Mouse (Mus musculus) olfactory bulb, adult 2 months (tissue): ENCODE measurements around the gene Ccdc167. TPM values are rescaled to one million over a fixed set of nuclear protein-coding genes. Genes with fewer than 3 reads are reported as not detected.
A peak's percentile ranks its signal among the peaks of the same experiment; 100 is the strongest.

Experiments
- H3K27ac ChIP-seq: fragments of 200-500 bp; 2 replicates; pipeline ENCODE4 v1.5.1; 2012; ENCODE audit warnings: low read depth, low read length; ENCODE audit not compliant: insufficient read depth
- H3K4me1 ChIP-seq: fragments of 200-500 bp; 2 replicates; pipeline ENCODE4 v1.6.1; 2012; ENCODE audit warnings: low read length; ENCODE audit not compliant: control insufficient read depth, insufficient read depth
- H3K4me3 ChIP-seq: fragments of 200-500 bp; 2 replicates; pipeline ENCODE4 v1.5.1; 2012; ENCODE audit warnings: mild to moderate bottlenecking, low read depth, low read length, moderate library complexity; ENCODE audit not compliant: insufficient read depth
- CTCF ChIP-seq: fragments of 200-500 bp; IDR thresholded peaks from 2 replicates; pipeline ENCODE4 v1.5.1; 2012; ENCODE audit warnings: low read depth, mild to moderate bottlenecking, low read length, moderate library complexity; ENCODE audit not compliant: insufficient read depth
- POLR2A ChIP-seq: fragments of 200-500 bp; IDR thresholded peaks from 2 replicates; pipeline ENCODE4 v1.6.1; 2012; ENCODE audit warnings: mild to moderate bottlenecking, low read depth, low read length, moderate library complexity; ENCODE audit not compliant: insufficient read depth
- WGBS: fragments of 180-500 bp; shearing (Covaris S2); methylation state at CpG from one replicate; pipeline ENCODE4 v1.1.7; 2018; 5-methylcytosine and 5-hydroxymethylcytosine counted together
- polyA plus RNA-seq: library from polyadenylated mRNA; stranded (reverse); fragments of >200 nt; gene quantifications from 2 replicates; pipeline ENCODE4 v1.2.4, GENCODE M21; 2012; ENCODE audit warnings: low replicate concordance; ENCODE audit not compliant: missing spikeins, insufficient read depth, insufficient read length

The Ccdc167 gene
- not detected in 2 replicates for polyA plus RNA-seq

DNA sequence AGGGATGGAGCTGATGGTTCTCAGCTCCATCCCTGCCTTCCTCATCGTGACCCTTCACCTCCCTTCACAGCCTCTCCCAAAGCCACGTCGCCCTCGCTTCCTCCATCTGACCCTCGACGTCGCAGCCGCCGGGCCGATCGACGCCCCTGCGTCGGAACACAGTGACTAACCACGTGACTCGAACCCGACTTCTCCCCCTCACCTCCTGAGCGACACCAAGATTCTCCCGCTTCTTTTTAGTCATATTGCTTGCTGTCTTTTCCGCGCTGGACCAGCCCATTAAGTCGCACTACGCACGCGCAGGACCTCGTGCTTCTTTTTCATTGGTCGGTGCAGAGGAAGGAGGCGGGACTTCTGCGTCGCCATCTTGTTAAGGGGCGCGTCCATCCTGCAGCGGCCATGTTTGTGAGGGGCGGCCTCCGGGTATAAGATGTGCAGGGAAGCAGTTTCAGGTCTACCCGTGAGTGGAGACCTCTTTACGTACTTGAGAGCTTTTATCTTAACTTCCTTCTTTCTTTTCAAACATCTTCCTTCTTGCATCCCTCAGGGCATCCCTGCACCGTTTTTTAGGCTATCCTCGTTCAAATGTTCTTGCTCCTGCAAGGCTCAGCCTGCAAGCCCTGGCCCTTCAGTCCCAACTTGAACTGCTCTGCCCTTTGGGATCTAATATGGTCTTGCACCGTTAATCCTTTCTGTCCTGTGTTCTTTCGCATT lies at the start of gene Ccdc167:
TSS of gene Ccdc167 (minus strand) at position 313 of the 714 bp plus-strand sequence.
- peaks cover 6% of the 10 kb centered on the region for H3K4me1 ChIP-seq
- 5% methylated on average over 41 of the region's 41 CpGs for WGBS
- H3K27ac ChIP-seq = no peak within 1 kb of the TSS
- TF ChIP-seq CTCF (no peak), POLR2A (no peak)
- H3K4me3 ChIP-seq = peak within 1 kb of the TSS; percentile 69

- 93% methylated on average over 9 of the region's 9 CpGs for WGBS
- no peak overlapping the region for H3K27ac ChIP-seq
- TF ChIP-seq CTCF (no peak), POLR2A (no peak)
- H3K4me3 ChIP-seq = no peak overlapping the region
- H3K4me1 ChIP-seq = peaks cover 13% of the 10 kb centered on the region
Measured at GRCm38 (mm10) chr17:29765380-29765779, 48.5 kb upstream of the Ccdc167 start.

DNA sequence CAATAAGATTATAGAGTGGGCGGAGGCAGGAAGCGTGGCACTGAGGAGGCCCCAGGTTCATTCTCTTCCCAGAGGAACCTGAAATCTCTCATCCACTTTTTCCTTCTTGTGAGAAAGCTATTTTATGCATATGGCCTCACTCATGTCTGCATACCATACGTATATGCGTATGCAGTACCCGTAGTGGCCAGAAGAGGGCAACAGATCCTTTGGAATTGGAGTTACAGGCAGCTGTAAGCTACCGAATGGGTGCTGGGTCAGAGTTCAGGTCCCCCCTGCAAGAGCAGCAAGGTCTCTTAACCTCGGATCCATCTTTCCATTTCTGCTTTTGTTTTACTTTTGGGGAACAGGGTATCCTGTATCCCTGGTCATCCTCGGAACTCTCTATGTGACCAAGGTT lies 45.7 kb upstream of the Ccdc167 start:
- Histone ChIP-seq H3K27ac (no peak overlapping the region), H3K4me3 (no peak overlapping the region), H3K4me1 (peaks cover 16% of the 10 kb centered on the region)
- TF ChIP-seq POLR2A (no peak), CTCF (no peak)
- 76% methylated on average over 8 of the region's 8 CpGs for WGBS

DNA sequence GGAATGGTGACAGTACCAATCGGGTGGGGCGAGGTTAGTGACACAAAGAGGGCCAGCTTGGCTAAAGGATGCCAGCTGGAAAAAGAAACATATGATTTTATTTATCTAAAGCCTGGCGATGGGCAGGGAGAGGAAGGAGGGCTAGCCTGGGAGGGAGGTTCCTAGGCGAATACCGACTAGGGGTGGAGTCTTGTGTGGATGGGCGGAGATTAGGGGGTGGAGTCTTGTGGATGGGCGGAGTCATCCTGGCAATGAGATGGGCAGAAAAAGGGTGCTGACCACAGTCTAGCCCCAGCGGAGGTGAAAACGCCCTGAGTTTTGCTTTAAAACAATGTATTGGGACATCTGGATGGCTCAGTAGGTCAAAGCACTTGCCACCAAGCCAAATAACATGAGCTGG lies 45.1 kb upstream of the Ccdc167 start:
- 84% methylated on average over 9 of the region's 9 CpGs for WGBS
- TF ChIP-seq POLR2A = no peak
- no peak for TF ChIP-seq CTCF
- Histone ChIP-seq H3K4me3 (no peak overlapping the region), H3K27ac (no peak overlapping the region), H3K4me1 (peaks cover 16% of the 10 kb centered on the region)

GRCm38 (mm10) chr17:29760404-29761375 lies 43.8 kb upstream of the Ccdc167 start:
- no peak overlapping the region for H3K4me3 ChIP-seq
- WGBS = 72% methylated on average over 21 of the region's 21 CpGs
- H3K4me1 ChIP-seq = peaks cover 16% of the 10 kb centered on the region
- TF ChIP-seq CTCF = no peak
- TF ChIP-seq POLR2A = no peak
- H3K27ac ChIP-seq = no peak overlapping the region

GRCm38 (mm10) chr17:29759963-29760362 lies 43.1 kb upstream of the Ccdc167 start:
- Histone ChIP-seq H3K4me1 (peaks cover 16% of the 10 kb centered on the region), H3K27ac (peak overlapping the region; percentile 41; the same call in 1 of the 2 replicates), H3K4me3 (peak overlapping the region; percentile 27)
- whole genome bisulfite sequencing = 17% methylated on average over 19 of the region's 19 CpGs
- TF ChIP-seq CTCF (no peak), POLR2A (no peak)

DNA sequence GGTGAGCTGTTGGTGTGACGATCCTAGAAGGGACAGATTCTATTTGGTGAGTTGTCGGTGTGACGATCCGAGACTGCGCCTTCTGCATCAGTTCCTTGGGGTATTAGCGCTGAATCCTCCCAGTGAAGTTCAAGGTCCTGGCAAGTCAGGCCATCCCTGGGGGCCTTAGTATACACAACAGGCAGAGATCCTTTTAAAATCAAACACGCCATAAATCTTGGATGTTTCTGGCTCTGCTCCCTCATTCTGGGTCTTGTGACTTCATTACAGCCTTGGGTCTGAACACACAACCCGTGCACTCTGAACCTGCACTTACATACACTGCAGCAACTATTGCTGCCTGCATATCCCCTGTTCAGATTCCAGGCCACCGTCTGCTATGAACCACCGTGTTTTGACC lies 39.5 kb upstream of the Ccdc167 start:
- Histone ChIP-seq H3K4me1 (peaks cover 15% of the 10 kb centered on the region), H3K27ac (no peak overlapping the region), H3K4me3 (no peak overlapping the region)
- TF ChIP-seq CTCF (no peak), POLR2A (no peak)
- WGBS = 93% methylated on average over 10 of the region's 10 CpGs

- H3K4me1 ChIP-seq = peaks cover 3% of the 10 kb centered on the region; the same call in 1 of the 2 replicates
- TF ChIP-seq CTCF (no peak), POLR2A (no peak)
- 82% methylated on average over 4 of the region's 4 CpGs for WGBS
- no peak overlapping the region for H3K27ac ChIP-seq
- no peak overlapping the region for H3K4me3 ChIP-seq
Measured at GRCm38 (mm10) chr17:29754510-29754909, 37.7 kb upstream of the Ccdc167 start.
